Comparison of ENCODE assay signal across 7 mouse cellular contexts in the genomic region with DNA sequence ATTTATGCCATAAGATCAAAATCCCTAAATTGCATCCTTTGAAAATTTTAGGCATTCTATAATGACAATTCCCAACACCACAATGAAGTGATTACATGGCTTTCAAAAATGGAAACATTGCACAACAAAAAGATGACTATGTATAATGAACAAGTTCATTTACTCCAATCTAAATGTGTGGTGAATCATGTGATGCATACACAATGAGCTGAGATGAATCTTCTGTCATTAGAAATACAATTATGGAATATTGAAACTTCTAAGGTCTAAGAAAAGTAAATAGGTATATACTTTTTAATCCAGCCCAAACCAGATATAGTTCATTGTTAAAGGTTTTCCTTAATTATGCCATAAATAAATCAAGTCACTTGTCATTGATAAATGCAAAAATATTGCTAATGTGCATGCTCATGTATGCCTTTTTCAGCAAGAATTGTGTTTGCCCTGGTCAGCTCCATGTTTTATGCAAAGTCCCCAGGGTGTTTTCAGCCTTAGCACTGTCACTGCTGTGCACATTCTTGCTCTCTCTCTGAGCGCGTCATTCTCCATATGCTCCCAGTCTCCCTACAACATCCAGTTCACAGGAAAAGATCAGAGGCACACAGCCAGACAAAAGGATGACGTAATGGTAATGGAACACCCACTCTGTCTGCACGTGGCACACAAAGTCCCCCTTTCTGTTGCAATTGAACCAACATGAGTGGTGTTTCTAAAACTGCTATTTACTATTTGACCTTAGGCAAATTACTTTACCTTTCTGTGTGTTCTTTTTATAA.
DNase-seq lines count a peak whose midpoint lies in the region; ATAC-seq lines count a peak whose summit lies in the region.

No protein-coding gene starts in this region.

- H3K9me3 ChIP-seq in limb, embryonic 12.5 days, result no peaks in the 10 kb centered on the region

- whole genome bisulfite sequencing in limb, embryonic 12.5 days, result 25% methylated on average over 4 of the region's 4 CpGs

- H3K36me3 ChIP-seq in limb, embryonic 12.5 days, result no peaks in the 10 kb centered on the region

- no peak overlapping the region for H3K4me3 ChIP-seq in limb, embryonic 12.5 days (replicated peaks)

- no peak overlapping the region for H3K27ac ChIP-seq in limb, embryonic 12.5 days

- ATAC-seq in limb, embryonic 12.5 days (ENCODE audit: insufficient number of reproducible peaks, insufficient read depth, low FRiP score, low TSS enrichment, low read depth), result peak; percentile 77; the same call in 1 of the 2 replicates

- DNase-seq in cerebellum, adult 11-12 months, result peak; percentile 44
- peak; percentile 56 to 68 for DNase-seq in cerebellum, postnatal 25 days
- DNase-seq in heart, postnatal 4 days, result peak; percentile 54
- peak; percentile 77 for DNase-seq in retina, postnatal 1 day
- DNase-seq in testis, postnatal 10 days (ENCODE audit: low spot score), result no peak
- DNase-seq in urinary bladder, postnatal 36 days (ENCODE audit: low spot score in 2 of 2), result no peak

- no peaks in the 10 kb centered on the region for H3K27me3 ChIP-seq in limb, embryonic 12.5 days

- no peak overlapping the region for H3K4me2 ChIP-seq in limb, embryonic 12.5 days

- H3K9ac ChIP-seq in limb, embryonic 12.5 days (replicated peaks), result no peak overlapping the region

- peaks cover 3% of the 10 kb centered on the region; the same call in 1 of the 2 replicates for H3K4me1 ChIP-seq in limb, embryonic 12.5 days (replicated peaks)

Comparison
In these comparisons a context has a peak if more than half of its experiments do, and no peak if none do; other contexts are left out.
1. DNase-seq: peak in cerebellum, adult 11-12 months (single experiment), cerebellum, postnatal 25 days (2 of 2), heart, postnatal 4 days (single experiment) and retina, postnatal 1 day (single experiment); none in testis, postnatal 10 days (single experiment) and urinary bladder, postnatal 36 days (0 of 2).